Mouse (Mus musculus) thymus, adult 2 months (tissue): Measurements from ENCODE around the gene Pkd1l1.

Experiments used
- CTCF ChIP-seq: fragments of 200-500 bp; IDR thresholded peaks from 2 replicates; pipeline ENCODE4 v1.5.1; 2012; ENCODE audit warnings: mild to moderate bottlenecking, control low read depth, low read length, moderate library complexity, borderline replicate concordance; ENCODE audit not compliant: control insufficient read depth, poor library complexity, insufficient read depth; ENCODE audit errors: extremely low read depth
- POLR2A ChIP-seq: fragments of 200-500 bp; IDR thresholded peaks from 2 replicates; pipeline ENCODE4 v1.6.1; 2012; ENCODE audit warnings: mild to moderate bottlenecking, low read length, control low read depth, moderate library complexity; ENCODE audit not compliant: control insufficient read depth, poor library complexity, insufficient read depth; ENCODE audit errors: extremely low read depth

DNA sequence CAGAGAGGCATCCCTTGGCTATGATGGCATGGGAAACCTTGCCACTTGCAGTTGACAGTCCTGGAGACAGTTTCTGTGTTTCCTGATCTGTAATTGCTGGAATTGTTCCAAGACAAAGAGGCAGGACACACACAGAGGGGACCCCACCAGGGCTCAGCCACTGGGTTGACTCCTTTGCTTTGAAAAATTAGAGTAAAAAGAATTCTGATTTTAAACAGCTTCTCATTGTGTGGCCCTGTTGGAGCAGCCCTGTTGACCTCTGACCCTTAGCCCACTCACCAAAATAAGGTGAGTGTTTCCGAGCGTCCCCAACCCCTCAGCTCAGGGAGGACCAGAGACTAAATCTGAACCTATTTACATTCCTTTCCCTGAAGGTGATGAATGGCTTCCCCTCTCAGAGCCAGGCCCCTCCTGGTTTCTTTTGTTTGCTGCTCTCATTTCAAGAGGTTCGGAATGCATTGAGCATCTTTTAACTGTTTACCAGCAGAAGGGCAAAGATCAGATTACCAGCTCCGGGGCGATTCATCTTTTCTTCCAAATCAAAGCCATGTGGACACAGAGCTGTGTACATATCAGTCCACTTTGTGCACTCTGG, 161.5 kb downstream of the Pkd1l1 start:
- TF ChIP-seq POLR2A (no peak), CTCF (no peak)
